Mouse (Mus musculus) small intestine, adult 2 months (tissue): Measurements from ENCODE around the gene Rprd2.

Source experiments
- CTCF ChIP-seq: fragments of 200-500 bp; IDR thresholded peaks from 2 replicates; pipeline ENCODE4 v1.5.1; 2012; ENCODE audit warnings: low read depth, mild to moderate bottlenecking, control low read depth, inconsistent platforms, low read length, moderate library complexity, mixed read lengths; ENCODE audit not compliant: insufficient replicate concordance, insufficient read length; ENCODE audit errors: extremely low read depth
- POLR2A ChIP-seq: fragments of 200-500 bp; IDR thresholded peaks from 2 replicates; pipeline ENCODE4 v1.6.1; 2012; ENCODE audit warnings: low read depth, mild to moderate bottlenecking, control low read depth, inconsistent platforms, low read length, moderate library complexity

GRCm38 (mm10) chr3:95818026-95818511 lies 594 bp downstream of the Rprd2 start:
- TF ChIP-seq POLR2A (peak; percentile 10; the same call in 1 of the 2 replicates), CTCF (no peak)
